Mouse (Mus musculus) lung, postnatal 0 days (tissue): ENCODE measurements around the gene Ppp1r26.

ENCODE experiments used
- CTCF ChIP-seq: IDR thresholded peaks from 2 replicates; pipeline ENCODE4 v1.5.1; 2016; ENCODE audit warnings: antibody characterized with exemption, mild to moderate bottlenecking
- EP300 ChIP-seq: IDR thresholded peaks from 2 replicates; pipeline ENCODE4 v1.6.1; 2016; ENCODE audit warnings: antibody characterized with exemption, mild to moderate bottlenecking, control low read depth

- TF ChIP-seq EP300: no peak
- TF ChIP-seq CTCF: no peak
These were observed 18.3 kb downstream of the Ppp1r26 start for GRCm38 (mm10) chr2:28464919-28465318.
